Mouse (Mus musculus): ENCODE data around the gene Oxld1.

The Oxld1 gene

GRCm38 (mm10) chr11:120485251-120485650, 27.4 kb upstream of the Oxld1 start:
- in situ Hi-C loops (cut with MboI; ENCODE audit: unreplicated experiment in 2 of 2), result loop anchor here (5.0 to 10.0 kb wide), 3 partner anchors 92 to 290 kb away; partner anchors contain the start of genes Cenpx (in 1 of the 2) and Lrrc45 (in 1 of the 2)

GRCm38 (mm10) chr11:120484265-120484981, 26.6 kb upstream of the Oxld1 start, which contains the start of gene Mrpl12:
TSS of gene Mrpl12 (plus strand) at chr11:120484613.
- in situ Hi-C loops (cut with MboI; ENCODE audit: unreplicated experiment in 2 of 2), result loop anchor here (10.0 kb wide), 1 partner anchor 290 kb away; no protein-coding TSS in a partner anchor

GRCm38 (mm10) chr11:120483448-120483934, 25.6 kb upstream of the Oxld1 start:
- in situ Hi-C loops (cut with MboI; ENCODE audit: unreplicated experiment in 2 of 2), result loop anchor here (10.0 kb wide), 1 partner anchor 291 kb away; no protein-coding TSS in a partner anchor

GRCm38 (mm10) chr11:120472052-120472451, 14.2 kb upstream of the Oxld1 start:
- in situ Hi-C loops (cut with MboI; ENCODE audit: unreplicated experiment in 2 of 2), result no loop called here

GRCm38 (mm10) chr11:120467736-120468092, 9.8 kb upstream of the Oxld1 start:
- in situ Hi-C loops (cut with MboI; ENCODE audit: unreplicated experiment in 2 of 2), result no loop called here

GRCm38 (mm10) chr11:120467051-120467735, 9.3 kb upstream of the Oxld1 start, which contains the start of gene Arl16:
TSS of gene Arl16 (minus strand) at chr11:120467607.
- in situ Hi-C loops (cut with MboI; ENCODE audit: unreplicated experiment in 2 of 2), result no loop called here

GRCm38 (mm10) chr11:120465521-120465920, 7.7 kb upstream of the Oxld1 start:
- in situ Hi-C loops (cut with MboI; ENCODE audit: unreplicated experiment in 2 of 2), result no loop called here

GRCm38 (mm10) chr11:120464365-120464764, 6.5 kb upstream of the Oxld1 start:
- in situ Hi-C loops (cut with MboI; ENCODE audit: unreplicated experiment in 2 of 2), result no loop called here

GRCm38 (mm10) chr11:120463536-120463935, 5.7 kb upstream of the Oxld1 start:
- in situ Hi-C loops (cut with MboI; ENCODE audit: unreplicated experiment in 2 of 2), result no loop called here

GRCm38 (mm10) chr11:120458847-120459597, 1.2 kb upstream of the Oxld1 start:
- in situ Hi-C loops (cut with MboI; ENCODE audit: unreplicated experiment in 2 of 2), result no loop called here

GRCm38 (mm10) chr11:120457370-120457769, 498 bp downstream of the Oxld1 start:
- in situ Hi-C loops (cut with MboI; ENCODE audit: unreplicated experiment in 2 of 2), result no loop called here

GRCm38 (mm10) chr11:120455413-120455812, 2.5 kb downstream of the Oxld1 start:
- in situ Hi-C loops (cut with MboI; ENCODE audit: unreplicated experiment in 2 of 2), result no loop called here

GRCm38 (mm10) chr11:120454965-120455364, 2.9 kb downstream of the Oxld1 start:
- in situ Hi-C loops (cut with MboI; ENCODE audit: unreplicated experiment in 2 of 2), result no loop called here

- in situ Hi-C loops (cut with MboI; ENCODE audit: unreplicated experiment in 2 of 2), result no loop called here
These were observed 4.6 kb downstream of the Oxld1 start, which contains the start of gene Pde6g for GRCm38 (mm10) chr11:120453306-120453705. TSS of gene Pde6g (minus strand) at chr11:120453500.

- in situ Hi-C loops (cut with MboI; ENCODE audit: unreplicated experiment in 2 of 2), result no loop called here
These were observed 5.6 kb downstream of the Oxld1 start for GRCm38 (mm10) chr11:120452246-120452645.

GRCm38 (mm10) chr11:120447179-120447578, 10.7 kb downstream of the Oxld1 start:
- in situ Hi-C loops (cut with MboI; ENCODE audit: unreplicated experiment in 2 of 2), result no loop called here

GRCm38 (mm10) chr11:120445475-120445874, 12.4 kb downstream of the Oxld1 start:
- in situ Hi-C loops (cut with MboI; ENCODE audit: unreplicated experiment in 2 of 2), result no loop called here

- in situ Hi-C loops (cut with MboI; ENCODE audit: unreplicated experiment in 2 of 2), result no loop called here
These were observed 13.8 kb downstream of the Oxld1 start for GRCm38 (mm10) chr11:120444106-120444505.

GRCm38 (mm10) chr11:120442765-120443280, 15.0 kb downstream of the Oxld1 start:
- in situ Hi-C loops (cut with MboI; ENCODE audit: unreplicated experiment in 2 of 2), result no loop called here

GRCm38 (mm10) chr11:120442344-120442743, 15.5 kb downstream of the Oxld1 start, which contains the start of gene Tspan10:
TSS of gene Tspan10 (plus strand) at chr11:120442644.
- in situ Hi-C loops (cut with MboI; ENCODE audit: unreplicated experiment in 2 of 2), result no loop called here
